Comparison of ENCODE assay signal across 18 mouse cellular contexts in the genomic region with DNA sequence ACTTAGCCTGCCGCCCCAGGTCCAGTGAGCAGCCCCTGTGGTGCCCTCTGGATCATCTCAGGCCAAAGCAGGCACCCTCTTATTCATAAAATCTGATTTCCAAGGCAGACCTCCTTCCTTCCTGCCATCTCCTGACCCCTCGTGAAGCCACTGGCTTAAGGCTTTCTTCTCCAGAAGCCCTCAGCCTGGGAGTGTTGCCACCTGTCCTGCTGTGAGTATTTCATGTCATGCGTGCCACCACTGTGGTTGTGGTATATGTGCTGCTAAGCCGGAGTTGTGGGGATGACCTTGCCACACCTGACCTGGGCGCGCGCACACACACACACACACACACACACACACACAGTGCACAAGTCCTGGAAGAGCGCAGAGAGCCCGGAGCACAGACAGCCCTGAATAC.
A peak's percentile ranks its signal among the peaks of the same experiment; 100 is the strongest.
DNase-seq lines count a peak whose midpoint lies in the region; ATAC-seq lines count a peak whose summit lies in the region.
"Had no signal": no experiment of that assay in that cellular context is flagged by ENCODE, and none has a peak within 500 bp of the region (broad histone marks: within the 10 kb centered on the region; RNA-seq: fewer than 3 reads in every experiment).

No protein-coding gene starts in this region.

- H3K9me3 ChIP-seq in neural tube, embryonic 13.5 days, result no peaks in the 10 kb centered on the region
- H3K9me3 ChIP-seq in midbrain, embryonic 14.5 days (ENCODE audit: control insufficient read depth, low read length), result no peaks in the 10 kb centered on the region
- H3K9me3 ChIP-seq: limb, embryonic 12.5 days had no signal

- ATAC-seq in neural tube, embryonic 13.5 days (ENCODE audit: low read depth), result no peak
- ATAC-seq in midbrain, embryonic 14.5 days (ENCODE audit: low FRiP score, low TSS enrichment), result no peak
- no peak for ATAC-seq in erythroblast, adult 5-6 weeks (replicated peaks; ENCODE audit: low FRiP score, poor library complexity, severe bottlenecking)

- H3K4me3 ChIP-seq in neural tube, embryonic 13.5 days, result no peak overlapping the region
- H3K4me3 ChIP-seq in midbrain, embryonic 14.5 days (replicated peaks; ENCODE audit: low read depth, low read length), result no peak overlapping the region
- H3K4me3 ChIP-seq: erythroblast, embryonic 14.5 days; left cerebral cortex, adult 2 months; limb, embryonic 12.5 days had no signal

- peaks cover 52% of the 10 kb centered on the region for H3K4me1 ChIP-seq in neural tube, embryonic 13.5 days (replicated peaks)
- peaks cover 52% of the 10 kb centered on the region for H3K4me1 ChIP-seq in midbrain, embryonic 14.5 days (ENCODE audit: control insufficient read depth, insufficient read depth, low read length)
- H3K4me1 ChIP-seq: limb, embryonic 12.5 days had no signal

- no peaks in the 10 kb centered on the region for H3K27me3 ChIP-seq in neural tube, embryonic 13.5 days
- no peaks in the 10 kb centered on the region for H3K27me3 ChIP-seq in midbrain, embryonic 14.5 days (ENCODE audit: control insufficient read depth, insufficient read depth, low read length)

- no peaks in the 10 kb centered on the region for H3K36me3 ChIP-seq in neural tube, embryonic 13.5 days
- no peaks in the 10 kb centered on the region for H3K36me3 ChIP-seq in midbrain, embryonic 14.5 days (ENCODE audit: control insufficient read depth, insufficient read depth, low read length)
- H3K36me3 ChIP-seq: limb, embryonic 12.5 days had no signal

- H3K4me2 ChIP-seq in neural tube, embryonic 13.5 days, result no peak overlapping the region
- no peak overlapping the region for H3K4me2 ChIP-seq in midbrain, embryonic 14.5 days (ENCODE audit: low read length)
- H3K4me2 ChIP-seq: limb, embryonic 12.5 days had no signal

- H3K27ac ChIP-seq in neural tube, embryonic 13.5 days (replicated peaks), result peak overlapping the region; percentile 74; the same call in 1 of the 2 replicates
- H3K27ac ChIP-seq in midbrain, embryonic 14.5 days (replicated peaks; ENCODE audit: low read depth, low read length), result peak overlapping the region; percentile 78
- H3K27ac ChIP-seq: left cerebral cortex, adult 2 months; limb, embryonic 12.5 days; liver, embryonic 14.5 days had no signal

- no peak overlapping the region for H3K9ac ChIP-seq in neural tube, embryonic 13.5 days
- no peak overlapping the region for H3K9ac ChIP-seq in midbrain, embryonic 14.5 days (replicated peaks; ENCODE audit: low read length)
- H3K9ac ChIP-seq: limb, embryonic 12.5 days; liver, embryonic 14.5 days had no signal

- WGBS in neural tube, embryonic 13.5 days, result 76% methylated on average over 9 of the region's 9 CpGs
- 73% methylated on average over 9 of the region's 9 CpGs for WGBS in midbrain, embryonic 14.5 days

- DNase-seq in cerebellum, postnatal 10 days, result peak; percentile 57 to 72
- no peak for DNase-seq in cerebellum, adult 9-11 months
- no peak for DNase-seq in neural tube, embryonic 10.5 days (ENCODE audit: extremely low spot score, low spot score)
- DNase-seq in midbrain, embryonic 14.5 days, result no peak
- DNase-seq in liver, result no peak
- DNase-seq in lung, postnatal 36 days, result no peak
- DNase-seq: cerebellum, adult 8-10 months; heart, adult 11 months; kidney, adult 11 months; kidney, postnatal 10 days; right cerebral cortex, postnatal 14 days; thymus, postnatal 14 days had no signal

Comparison
In these comparisons a context has a peak if more than half of its experiments do, and no peak if none do; other contexts are left out.
1. DNase-seq: peak in cerebellum, postnatal 10 days (2 of 2); none in cerebellum, adult 9-11 months (single experiment), neural tube, embryonic 10.5 days (single experiment), midbrain, embryonic 14.5 days (single experiment), liver (single experiment) and lung, postnatal 36 days (single experiment).